Mouse (Mus musculus): ENCODE measurements around the gene Lgr4.

DNA sequence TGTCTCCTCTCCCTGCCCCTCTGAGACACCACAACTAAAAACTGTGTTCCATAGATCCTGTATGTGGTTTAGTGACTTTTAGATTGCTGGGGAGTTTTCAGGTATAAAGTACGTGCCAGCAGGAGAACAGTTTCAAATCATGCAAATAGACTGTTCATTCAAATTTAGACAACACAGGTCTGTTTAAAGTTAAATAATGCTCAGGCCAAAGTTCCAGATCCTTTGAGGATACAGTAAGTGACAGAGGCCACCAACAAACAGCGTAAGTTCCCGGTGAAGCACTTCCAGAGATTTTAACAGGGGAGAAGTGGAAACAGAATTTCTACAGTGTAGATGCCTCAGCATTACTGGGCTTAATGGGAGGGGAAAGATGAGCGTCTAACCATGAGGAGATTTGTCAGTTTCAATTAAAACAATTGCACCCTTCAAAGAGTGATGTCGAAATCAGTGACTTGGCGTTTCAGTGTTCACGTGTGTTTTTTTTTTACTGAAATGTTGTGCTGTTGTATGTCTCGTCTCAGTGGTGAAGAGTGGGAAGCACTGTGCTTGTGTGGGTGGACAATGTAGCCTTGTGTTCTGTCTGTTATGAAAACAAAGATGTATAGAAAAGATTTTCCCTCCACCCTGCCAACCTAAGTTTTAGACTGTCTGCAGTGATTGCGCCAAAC is 48.4 kb downstream of the Lgr4 start:
- TF ChIP-seq GATA1 (IDR thresholded peaks at IDR 0.05; ENCODE audit: borderline replicate concordance, low read length): no peak
- TF ChIP-seq CTCF (IDR thresholded peaks at IDR 0.05; ENCODE audit: low read depth, low read length): no peak
